Mouse (Mus musculus) limb, embryonic 13.5 days (tissue): ENCODE data around the gene Kcng1. TPM values are rescaled to one million over a fixed set of nuclear protein-coding genes. Genes with fewer than 3 reads are reported as not detected.
A peak's percentile ranks its signal among the peaks of the same experiment; 100 is the strongest.

Experiments
- ATAC-seq: fragments of 200-750 bp; cut with Nextera tagmentation; 2 replicates; pipeline ENCODE4 v1.8.0; 2017; ENCODE audit warnings: low read depth, moderate number of reproducible peaks, moderate TSS enrichment; ENCODE audit not compliant: low FRiP score
- H3K27ac ChIP-seq: fragments of 300-500 bp; sonication (generic); 2 replicates; pipeline ENCODE4 v1.5.1; 2015; ENCODE audit warnings: inconsistent platforms, mild to moderate bottlenecking, moderate library complexity
- H3K27me3 ChIP-seq: fragments of 300-500 bp; sonication (generic); 2 replicates; pipeline ENCODE4 v1.6.1; 2015; ENCODE audit warnings: mild to moderate bottlenecking, inconsistent platforms
- H3K36me3 ChIP-seq: fragments of 300-500 bp; sonication (generic); 2 replicates; pipeline ENCODE4 v1.6.1; 2015; ENCODE audit warnings: inconsistent platforms, mild to moderate bottlenecking, moderate library complexity
- H3K4me1 ChIP-seq: fragments of 300-500 bp; sonication (generic); 2 replicates; pipeline ENCODE4 v1.6.1; 2015; ENCODE audit warnings: inconsistent platforms
- H3K4me2 ChIP-seq: fragments of 300-500 bp; sonication (generic); replicated peaks from 2 replicates; pipeline ENCODE4 v1.6.1; 2015; ENCODE audit warnings: inconsistent platforms, mild to moderate bottlenecking, moderate library complexity
- H3K4me3 ChIP-seq: fragments of 300-500 bp; sonication (generic); 2 replicates; pipeline ENCODE4 v1.5.1; 2015; ENCODE audit warnings: moderate library complexity, mild to moderate bottlenecking, inconsistent platforms
- H3K9ac ChIP-seq: fragments of 300-500 bp; sonication (generic); 2 replicates; pipeline ENCODE4 v1.6.1; 2015; ENCODE audit warnings: mild to moderate bottlenecking, inconsistent platforms
- H3K9me3 ChIP-seq: fragments of 300-500 bp; sonication (generic); 2 replicates; pipeline ENCODE4 v1.6.1; 2016; ENCODE audit warnings: inconsistent platforms
- WGBS: fragments of 180-500 bp; shearing (Covaris S2); methylation state at CpG from one replicate; pipeline ENCODE4 v1.1.7; 2015; 5-methylcytosine and 5-hydroxymethylcytosine counted together
- polyA plus RNA-seq: library from polyadenylated mRNA; unstranded; fragments of >200 nt; fragmentation: Nextera tagmentation; extraction: Ambion mirVana; gene quantifications from 2 replicates; pipeline ENCODE4 v1.2.1, GENCODE M21; 2015

Kcng1 gene
- polyA plus RNA-seq, 1 experiment from 2014 or later = 1.8 TPM

DNA sequence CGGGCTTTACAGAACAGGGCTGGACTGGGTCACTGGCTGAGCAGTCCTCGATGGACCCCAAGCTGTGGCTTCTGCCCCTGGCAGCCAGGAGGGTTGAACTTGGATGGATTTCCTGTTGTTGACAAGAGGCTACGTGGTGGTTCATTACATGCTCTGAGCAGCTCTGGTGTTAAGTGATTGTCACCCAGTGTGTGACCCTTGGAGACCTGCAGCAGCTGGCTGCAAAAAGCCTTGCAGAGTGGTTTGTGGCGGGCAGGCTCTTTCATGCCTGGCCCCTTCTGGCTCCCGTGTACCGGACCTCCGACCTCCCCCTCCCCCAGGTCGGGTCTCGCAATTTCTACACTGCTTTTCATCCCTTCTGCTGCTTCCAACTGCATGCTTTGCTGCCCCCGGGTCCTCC, 10.5 kb upstream of the Kcng1 start:
- Histone ChIP-seq H3K4me3 (no peak overlapping the region), H3K9ac (no peak overlapping the region), H3K36me3 (no peaks in the 10 kb centered on the region), H3K27me3 (peaks cover 10% of the 10 kb centered on the region), H3K9me3 (peaks cover 9% of the 10 kb centered on the region; the same call in 1 of the 2 replicates), H3K4me1 (peaks cover 16% of the 10 kb centered on the region), H3K27ac (no peak overlapping the region), H3K4me2 (no peak overlapping the region)
- WGBS = 9% methylated on average over 10 of the region's 10 CpGs
- ATAC-seq = no peak

DNA sequence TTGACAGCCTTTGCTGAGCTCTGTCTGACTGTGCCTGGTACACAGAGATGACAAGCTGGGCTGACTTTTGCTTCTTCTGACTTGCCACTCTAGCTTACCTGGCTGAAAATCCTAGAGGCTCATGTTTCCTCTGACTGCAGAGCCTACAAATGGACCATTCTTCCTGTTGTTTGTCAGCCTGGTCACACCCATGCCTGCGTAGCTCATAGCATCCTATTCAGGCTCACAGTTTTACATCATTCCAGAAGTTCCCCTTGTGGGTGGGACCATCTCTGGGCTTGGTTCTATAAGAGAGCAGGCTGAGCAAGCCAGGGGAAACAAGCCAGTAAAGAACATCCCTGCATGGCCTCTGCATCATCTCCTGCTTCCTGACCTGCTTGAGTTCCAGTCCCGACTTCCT, 8.3 kb upstream of the Kcng1 start:
- Histone ChIP-seq H3K4me3 (no peak overlapping the region), H3K4me1 (peaks cover 16% of the 10 kb centered on the region), H3K27me3 (peaks cover 10% of the 10 kb centered on the region), H3K9ac (no peak overlapping the region), H3K27ac (no peak overlapping the region), H3K4me2 (no peak overlapping the region), H3K9me3 (peaks cover 9% of the 10 kb centered on the region; the same call in 1 of the 2 replicates), H3K36me3 (no peaks in the 10 kb centered on the region)
- 83% methylated on average over 2 of the region's 2 CpGs for WGBS
- ATAC-seq = no peak

DNA sequence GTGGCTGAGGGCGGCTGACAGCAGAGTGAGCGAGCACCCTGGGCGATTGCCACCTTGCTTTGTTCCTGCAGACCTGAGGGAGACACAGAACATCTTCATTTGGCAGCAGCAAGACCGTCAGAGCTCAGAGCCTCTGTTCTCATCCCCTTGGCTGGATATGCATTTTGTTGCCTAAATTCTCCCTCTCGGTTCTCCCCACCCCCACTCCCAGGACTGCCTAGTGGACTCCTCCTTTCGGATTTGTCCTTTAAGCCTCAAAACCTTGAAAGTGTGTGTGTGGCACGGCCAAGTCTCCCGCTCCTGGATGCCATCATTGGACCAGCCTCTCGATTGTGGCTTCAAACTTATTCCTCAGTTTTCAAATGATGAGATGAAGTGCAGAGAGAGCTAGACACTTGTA, 7.5 kb upstream of the Kcng1 start:
- Histone ChIP-seq H3K9me3 (peaks cover 9% of the 10 kb centered on the region; the same call in 1 of the 2 replicates), H3K4me1 (peaks cover 16% of the 10 kb centered on the region), H3K36me3 (no peaks in the 10 kb centered on the region), H3K4me3 (no peak overlapping the region), H3K9ac (no peak overlapping the region), H3K27me3 (peaks cover 13% of the 10 kb centered on the region), H3K27ac (no peak overlapping the region), H3K4me2 (no peak overlapping the region)
- ATAC-seq = no peak
- 62% methylated on average over 9 of the region's 9 CpGs for WGBS

DNA sequence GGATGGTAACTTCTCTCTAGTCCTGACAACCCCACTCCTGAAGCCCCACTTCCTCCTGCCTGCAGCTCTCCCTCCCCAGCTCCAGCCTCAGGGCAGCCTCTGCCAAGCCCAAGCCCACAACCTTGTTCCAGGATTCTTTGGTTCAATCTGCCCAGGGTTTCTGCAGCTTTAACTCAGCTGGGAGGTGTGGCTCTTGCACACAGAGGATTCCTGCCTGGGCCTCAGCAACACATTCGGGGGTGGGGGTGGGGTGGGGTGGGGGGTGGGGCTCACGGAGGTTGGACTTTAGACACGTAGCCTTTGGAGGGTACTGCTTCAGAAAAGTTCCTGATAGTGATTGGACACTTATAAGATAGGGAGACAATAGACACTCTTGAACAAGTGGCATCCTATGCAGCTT, 5.5 kb upstream of the Kcng1 start:
- WGBS = 16% methylated on average over 3 of the region's 3 CpGs
- Histone ChIP-seq H3K27ac (no peak overlapping the region), H3K36me3 (no peaks in the 10 kb centered on the region), H3K9ac (no peak overlapping the region), H3K4me3 (no peak overlapping the region), H3K9me3 (peaks cover 9% of the 10 kb centered on the region; the same call in 1 of the 2 replicates), H3K4me2 (no peak overlapping the region), H3K27me3 (peaks cover 26% of the 10 kb centered on the region), H3K4me1 (peaks cover 6% of the 10 kb centered on the region)
- ATAC-seq = no peak

DNA sequence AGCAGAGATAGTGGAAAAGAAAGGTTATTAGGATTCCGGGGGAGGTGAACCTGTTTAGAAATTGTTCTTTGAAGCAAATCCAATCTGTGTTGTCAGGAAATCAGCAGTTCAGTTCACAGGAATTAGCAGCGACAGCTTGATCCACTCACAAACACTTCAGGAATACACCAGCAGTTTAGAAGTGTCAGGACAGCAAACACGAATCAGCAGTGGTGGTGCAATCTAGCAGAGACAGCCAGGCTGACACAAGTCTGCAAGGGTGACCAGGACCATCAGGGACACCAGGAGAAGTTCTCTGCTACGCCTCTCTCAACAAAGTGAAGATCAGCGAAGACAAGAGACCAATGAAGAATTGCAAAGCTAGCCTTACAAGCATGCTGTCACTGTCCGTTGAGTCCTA, 3.6 kb upstream of the Kcng1 start:
- Histone ChIP-seq H3K9me3 (no peaks in the 10 kb centered on the region), H3K4me3 (no peak overlapping the region), H3K36me3 (no peaks in the 10 kb centered on the region), H3K27ac (no peak overlapping the region), H3K27me3 (peaks cover 45% of the 10 kb centered on the region), H3K4me1 (peaks cover 17% of the 10 kb centered on the region), H3K4me2 (no peak overlapping the region), H3K9ac (no peak overlapping the region)
- WGBS = 84% methylated on average over 6 of the region's 6 CpGs
- ATAC-seq = no peak

DNA sequence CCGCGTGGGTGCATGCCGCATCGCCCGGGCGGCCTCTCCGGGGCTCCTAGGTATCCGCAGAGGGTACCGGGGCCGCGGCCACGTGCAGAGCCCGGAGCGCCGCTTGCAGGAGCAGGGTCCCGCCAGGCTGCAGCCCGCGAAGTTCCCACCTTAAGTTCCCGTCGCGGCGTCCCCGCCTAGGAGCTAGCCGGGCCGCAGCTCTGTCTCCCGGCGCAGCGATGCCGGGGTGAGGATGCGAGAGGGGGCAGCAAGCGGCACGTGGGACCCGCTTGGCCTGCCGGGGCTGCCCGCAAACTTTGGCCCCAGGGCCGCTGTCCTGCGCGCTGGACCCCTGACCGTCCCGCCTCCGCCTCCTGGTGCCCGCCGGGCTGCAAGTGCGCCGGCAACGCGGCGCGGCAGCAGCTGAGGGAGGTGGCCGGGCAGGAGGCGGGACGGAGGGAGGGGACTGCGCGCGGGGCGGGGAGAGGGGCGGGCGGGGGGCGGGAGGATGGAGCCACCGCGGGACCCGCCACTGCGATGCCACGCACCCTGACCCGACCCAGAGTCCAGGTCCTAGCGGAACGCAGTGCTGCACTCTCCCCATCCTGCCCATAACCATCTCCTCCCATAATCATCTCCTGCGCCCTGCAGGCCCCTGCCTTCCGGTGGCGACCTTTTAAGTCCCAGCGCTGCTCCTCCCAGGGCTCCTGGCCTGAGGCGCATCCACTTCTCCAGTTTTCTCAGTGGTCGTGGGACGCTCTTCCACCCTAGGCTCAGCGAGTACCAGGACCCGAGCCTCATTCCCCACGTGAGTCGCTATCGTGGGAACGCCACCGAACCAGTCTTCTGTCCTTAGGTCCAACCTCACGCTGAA, 581 bp downstream of the Kcng1 start:
- peaks cover 18% of the 10 kb centered on the region for H3K4me1 ChIP-seq
- no peaks in the 10 kb centered on the region for H3K36me3 ChIP-seq
- ATAC-seq = peak; percentile 73
- peak overlapping the region; percentile 56 for H3K4me3 ChIP-seq
- peaks cover 80% of the 10 kb centered on the region for H3K27me3 ChIP-seq
- 1% methylated on average over 66 of the region's 82 CpGs for WGBS
- H3K27ac ChIP-seq = no peak overlapping the region
- H3K9me3 ChIP-seq = no peaks in the 10 kb centered on the region
- H3K4me2 ChIP-seq = peak overlapping the region; percentile 89
- H3K9ac ChIP-seq = peak overlapping the region; percentile 69

DNA sequence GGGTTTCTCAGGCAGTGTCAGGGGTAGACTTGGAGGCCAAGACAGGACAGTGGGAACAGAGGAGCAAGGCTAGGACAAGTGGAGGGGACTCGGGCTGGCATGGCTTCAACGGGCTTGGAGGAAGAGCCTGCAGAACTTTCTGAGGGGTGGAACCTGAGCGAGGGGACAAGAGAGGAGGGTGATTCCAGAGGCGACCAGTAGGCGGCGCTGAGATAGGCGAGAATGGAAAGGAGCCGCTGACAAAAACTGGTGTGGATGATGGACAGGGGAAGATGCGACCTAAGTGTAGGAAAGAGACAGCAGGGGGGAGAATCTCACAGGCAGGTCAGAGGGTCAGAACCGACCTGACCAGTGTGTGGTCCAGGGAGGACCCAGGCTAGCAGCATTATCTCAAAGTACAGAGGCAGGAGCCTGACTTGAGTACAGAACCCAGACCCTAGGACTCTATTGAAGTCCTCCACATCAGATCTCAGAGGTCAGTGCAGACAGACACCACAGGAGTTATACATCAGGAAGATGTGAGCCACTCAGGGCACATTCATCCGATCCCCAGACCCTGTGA, 7.1 kb downstream of the Kcng1 start:
- 10% methylated on average over 11 of the region's 11 CpGs for WGBS
- Histone ChIP-seq H3K27ac (no peak overlapping the region), H3K9me3 (no peaks in the 10 kb centered on the region), H3K36me3 (no peaks in the 10 kb centered on the region), H3K4me3 (no peak overlapping the region), H3K27me3 (peaks cover 75% of the 10 kb centered on the region), H3K4me1 (0 out of 2 replicates have a peak, but pooled peaks cover 5% of the 10 kb centered on the region), H3K4me2 (no peak overlapping the region), H3K9ac (no peak overlapping the region)
- ATAC-seq = no peak

DNA sequence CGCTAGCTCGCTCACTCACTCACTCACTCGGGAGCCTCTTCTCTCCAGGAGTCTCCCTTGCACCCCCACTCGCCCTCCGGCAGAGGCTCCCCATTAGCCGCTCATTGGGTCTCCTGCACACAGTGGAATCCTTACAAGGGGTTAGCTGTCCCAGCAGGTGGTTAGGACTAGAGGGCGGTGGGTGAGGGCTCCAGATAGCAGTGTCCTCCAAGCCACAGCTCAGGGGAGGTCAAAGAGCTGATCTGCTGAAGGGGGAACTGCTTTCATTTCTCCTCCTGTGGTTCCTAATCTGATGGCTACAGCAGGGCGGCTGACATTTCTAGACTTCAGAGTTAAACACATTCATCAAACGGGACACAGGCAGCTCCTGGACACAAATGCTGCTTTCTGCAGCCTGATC, 8.1 kb downstream of the Kcng1 start:
- 28% methylated on average over 9 of the region's 9 CpGs for WGBS
- H3K9ac ChIP-seq = peak overlapping the region; percentile 13; the same call in 1 of the 2 replicates
- H3K4me2 ChIP-seq = no peak overlapping the region
- H3K4me1 ChIP-seq = 0 out of 2 replicates have a peak, but pooled peaks cover 5% of the 10 kb centered on the region
- H3K9me3 ChIP-seq = no peaks in the 10 kb centered on the region
- H3K27me3 ChIP-seq = peaks cover 69% of the 10 kb centered on the region
- H3K36me3 ChIP-seq = no peaks in the 10 kb centered on the region
- ATAC-seq = no peak
- H3K27ac ChIP-seq = no peak overlapping the region
- H3K4me3 ChIP-seq = no peak overlapping the region

DNA sequence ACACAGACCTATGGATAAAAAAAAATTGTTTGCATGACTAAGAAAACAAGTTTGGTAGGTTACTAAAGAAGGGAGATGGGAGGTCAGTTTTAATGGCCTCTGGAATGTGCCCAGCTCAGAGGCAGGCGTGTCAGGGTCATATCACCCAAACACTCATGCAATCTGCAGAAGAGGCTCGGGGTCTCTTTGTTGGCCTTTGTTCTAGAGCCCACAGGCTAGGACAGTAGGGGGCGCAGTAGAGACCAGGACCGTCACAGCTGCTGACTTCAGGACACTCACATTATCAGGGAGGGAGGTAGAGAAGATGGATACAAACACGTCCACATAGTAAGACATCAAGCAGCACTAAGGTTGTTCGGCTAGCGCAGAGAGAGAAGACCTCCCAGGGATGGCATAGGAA, 13.5 kb downstream of the Kcng1 start:
- no peak overlapping the region for H3K27ac ChIP-seq
- H3K27me3 ChIP-seq = peaks cover 21% of the 10 kb centered on the region
- H3K9ac ChIP-seq = no peak overlapping the region
- WGBS = 32% methylated on average over 7 of the region's 7 CpGs
- H3K36me3 ChIP-seq = no peaks in the 10 kb centered on the region
- ATAC-seq = no peak
- peak overlapping the region; percentile 22 for H3K4me3 ChIP-seq
- 0 out of 2 replicates have a peak, but pooled peaks cover under 1% of the 10 kb centered on the region for H3K4me1 ChIP-seq
- no peaks in the 10 kb centered on the region for H3K9me3 ChIP-seq
- peak overlapping the region; percentile 49 for H3K4me2 ChIP-seq

DNA sequence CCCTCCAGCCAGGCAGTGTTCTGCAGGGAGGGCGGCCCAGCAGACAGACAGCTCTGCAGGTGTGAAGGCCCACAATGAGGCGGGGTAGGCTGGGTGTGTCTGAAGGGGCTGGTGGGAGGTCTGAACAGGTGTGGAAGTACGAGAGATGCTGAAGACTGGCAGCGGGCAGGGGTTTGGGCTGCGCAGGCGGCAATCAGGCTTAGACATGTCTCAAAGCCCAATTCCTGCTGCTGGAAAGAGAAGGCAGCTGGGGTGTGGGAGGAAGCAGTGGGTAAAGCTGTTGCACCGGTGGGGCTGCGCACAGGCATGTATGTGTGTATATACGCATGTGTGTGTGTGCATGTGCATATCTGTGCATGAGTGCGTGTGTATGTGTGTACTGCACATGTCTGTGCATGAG, 20.6 kb downstream of the Kcng1 start:
- ATAC-seq = no peak
- Histone ChIP-seq H3K4me2 (no peak overlapping the region), H3K36me3 (no peaks in the 10 kb centered on the region), H3K27me3 (peaks cover 13% of the 10 kb centered on the region), H3K9ac (no peak overlapping the region), H3K27ac (no peak overlapping the region), H3K4me1 (no peaks in the 10 kb centered on the region), H3K9me3 (no peaks in the 10 kb centered on the region), H3K4me3 (no peak overlapping the region)
- 79% methylated on average over 10 of the region's 10 CpGs for WGBS

DNA sequence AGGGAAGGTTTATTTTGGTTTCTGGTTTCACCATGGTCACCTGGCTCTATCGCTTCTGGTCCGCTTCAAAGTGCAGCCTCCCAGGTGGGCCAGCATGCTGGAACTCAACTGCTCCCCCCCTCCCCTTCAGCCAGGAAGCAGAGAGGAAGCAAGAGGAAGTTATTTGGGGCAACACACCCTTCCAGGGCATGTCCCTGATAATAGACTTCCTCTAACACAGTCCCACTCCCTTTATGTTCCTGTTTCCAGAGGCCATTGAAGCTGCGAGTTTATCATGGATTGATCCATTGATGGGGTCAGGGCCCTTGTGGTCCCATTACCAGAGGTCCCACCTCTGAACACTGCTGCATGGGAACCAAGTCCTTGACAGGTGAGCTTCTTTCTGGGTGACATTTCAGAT, 21.4 kb downstream of the Kcng1 start:
- Histone ChIP-seq H3K4me2 (no peak overlapping the region), H3K4me3 (no peak overlapping the region), H3K27me3 (peaks cover 13% of the 10 kb centered on the region), H3K36me3 (no peaks in the 10 kb centered on the region), H3K4me1 (no peaks in the 10 kb centered on the region), H3K9ac (no peak overlapping the region), H3K27ac (no peak overlapping the region), H3K9me3 (no peaks in the 10 kb centered on the region)
- no peak for ATAC-seq
- WGBS = 89% methylated on average over 3 of the region's 3 CpGs

DNA sequence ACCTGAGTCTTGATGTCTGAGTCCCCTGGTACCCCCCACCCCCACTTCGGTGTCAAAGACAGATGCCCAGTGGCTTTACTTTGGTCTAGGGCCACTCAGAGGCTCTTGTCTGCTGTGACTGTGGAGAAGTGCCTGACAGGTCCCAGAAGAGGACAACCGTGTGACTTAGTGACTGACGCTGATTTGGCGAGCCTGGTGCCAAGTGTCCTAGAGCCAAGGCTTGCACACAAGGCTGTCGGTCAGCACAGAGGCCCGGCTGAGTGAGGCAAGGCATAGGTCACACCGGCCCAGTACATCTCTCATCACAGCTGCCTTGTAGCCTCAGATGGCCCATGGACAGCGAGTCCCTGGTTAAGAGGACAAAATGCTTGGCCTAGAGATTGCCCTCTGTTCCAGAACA, 22.5 kb downstream of the Kcng1 start:
- no peak overlapping the region for H3K27ac ChIP-seq
- 91% methylated on average over 8 of the region's 8 CpGs for WGBS
- no peaks in the 10 kb centered on the region for H3K4me1 ChIP-seq
- H3K9me3 ChIP-seq = no peaks in the 10 kb centered on the region
- no peak overlapping the region for H3K4me3 ChIP-seq
- H3K27me3 ChIP-seq = peaks cover 13% of the 10 kb centered on the region
- H3K9ac ChIP-seq = no peak overlapping the region
- H3K4me2 ChIP-seq = no peak overlapping the region
- no peaks in the 10 kb centered on the region for H3K36me3 ChIP-seq
- ATAC-seq = no peak
